ENCODE assay signal across 13 mouse cellular contexts in the genomic region with DNA sequence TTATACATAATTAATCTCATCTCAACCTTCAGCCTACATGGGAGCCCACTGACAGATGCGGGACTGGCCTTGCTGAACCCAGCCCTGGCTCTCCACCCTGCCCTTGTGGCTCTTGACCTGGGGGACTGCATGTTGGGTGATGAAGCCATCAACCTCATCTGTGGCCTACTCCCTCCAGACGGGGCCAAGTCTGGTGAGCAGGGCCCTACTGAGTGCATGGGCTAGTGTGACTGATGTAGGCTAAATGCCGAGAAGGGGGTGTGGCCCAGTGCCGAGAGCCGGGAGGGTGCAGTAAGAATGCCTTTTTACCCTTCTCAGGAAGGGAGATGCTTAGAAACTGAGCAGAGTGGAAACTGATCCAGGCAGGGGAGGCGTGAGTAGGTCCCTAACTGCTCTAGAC. TPM values are rescaled to one million over a fixed set of nuclear protein-coding genes. Genes with fewer than 3 reads are reported as not detected.
DNase-seq lines count a peak whose midpoint lies in the region; ATAC-seq and TF ChIP-seq lines count a peak whose summit lies in the region.
"Had no signal": no experiment of that assay in that cellular context is flagged by ENCODE, and none has a peak within 500 bp of the region (broad histone marks: within the 10 kb centered on the region; RNA-seq: fewer than 3 reads in every experiment).

No protein-coding gene starts in this region.

- ATAC-seq in forebrain, embryonic 16.5 days = no peak
- no peak for ATAC-seq in neural tube, embryonic 14.5 days (ENCODE audit: low read depth)
- no peak for ATAC-seq in inflammation-experienced regulatory T-cells, adult 6 months

- no peak for TF ChIP-seq CTCF in left cerebral cortex, adult 2 months (IDR thresholded peaks at IDR 0.05)

- H3K36me3 ChIP-seq in forebrain, embryonic 16.5 days (ENCODE audit: control insufficient read depth, insufficient read depth) = peaks cover 18% of the 10 kb centered on the region
- peaks cover 65% of the 10 kb centered on the region for H3K36me3 ChIP-seq in limb, embryonic 10.5 days
- peaks cover 24% of the 10 kb centered on the region for H3K36me3 ChIP-seq in neural tube, embryonic 14.5 days (ENCODE audit: control insufficient read depth, insufficient read depth, low read length)

- H3K27ac ChIP-seq in left cerebral cortex, adult 2 months = no peak overlapping the region
- no peak overlapping the region for H3K27ac ChIP-seq in forebrain, embryonic 16.5 days (ENCODE audit: low read length)
- no peak overlapping the region for H3K27ac ChIP-seq in limb, embryonic 10.5 days
- H3K27ac ChIP-seq in neural tube, embryonic 14.5 days (ENCODE audit: low read depth, low read length) = no peak overlapping the region
- H3K27ac ChIP-seq: stomach, embryonic 15.5 days had no signal

- intact Hi-C loops in left cerebral cortex, adult 2 months (cut with DNase I) = no loop called here

- H3K9ac ChIP-seq in forebrain, embryonic 16.5 days (replicated peaks; ENCODE audit: low read depth, low read length) = peak overlapping the region; percentile 29; the same call in 1 of the 2 replicates
- H3K9ac ChIP-seq in neural tube, embryonic 14.5 days (replicated peaks; ENCODE audit: low read depth, low read length) = no peak overlapping the region; the same call in 1 of the 2 replicates

- 0 out of 2 replicates have a peak, but pooled peaks cover 4% of the 10 kb centered on the region for H3K27me3 ChIP-seq in forebrain, embryonic 16.5 days (replicated peaks; ENCODE audit: control insufficient read depth, insufficient read depth, low read length)
- peaks cover 35% of the 10 kb centered on the region for H3K27me3 ChIP-seq in limb, embryonic 10.5 days (ENCODE audit: low read depth, poor library complexity, severe bottlenecking)
- no peaks in the 10 kb centered on the region for H3K27me3 ChIP-seq in neural tube, embryonic 14.5 days (ENCODE audit: control insufficient read depth, insufficient read depth, low read length)

- H3K4me3 ChIP-seq in left cerebral cortex, adult 2 months = peak overlapping the region; percentile 77
- H3K4me3 ChIP-seq in forebrain, embryonic 16.5 days (replicated peaks; ENCODE audit: low read length) = peak overlapping the region; percentile 92
- H3K4me3 ChIP-seq in limb, embryonic 10.5 days = peak overlapping the region; percentile 74; the same call in 1 of the 2 replicates
- H3K4me3 ChIP-seq in neural tube, embryonic 14.5 days (ENCODE audit: low read depth, low read length) = peak overlapping the region; percentile 82; the same call in 1 of the 2 replicates
- H3K4me3 ChIP-seq: myocyte had no signal

- 26% methylated on average over 6 of the region's 6 CpGs for WGBS in forebrain, embryonic 16.5 days
- 34% methylated on average over 6 of the region's 6 CpGs for WGBS in limb, embryonic 10.5 days
- WGBS in neural tube, embryonic 14.5 days = 32% methylated on average over 6 of the region's 6 CpGs

- H3K9me3 ChIP-seq in forebrain, embryonic 16.5 days (ENCODE audit: control insufficient read depth, low read length) = no peaks in the 10 kb centered on the region
- H3K9me3 ChIP-seq in limb, embryonic 10.5 days (replicated peaks) = no peaks in the 10 kb centered on the region
- H3K9me3 ChIP-seq in neural tube, embryonic 14.5 days (ENCODE audit: control insufficient read depth, low read length) = no peaks in the 10 kb centered on the region
- H3K9me3 ChIP-seq: stomach, embryonic 15.5 days had no signal

- peaks cover 19% of the 10 kb centered on the region for H3K4me1 ChIP-seq in forebrain, embryonic 16.5 days (replicated peaks; ENCODE audit: control insufficient read depth, insufficient read depth, low read length)
- H3K4me1 ChIP-seq in limb, embryonic 10.5 days = peaks cover 19% of the 10 kb centered on the region
- H3K4me1 ChIP-seq in neural tube, embryonic 14.5 days (ENCODE audit: control insufficient read depth, insufficient read depth, low read length) = peaks cover 15% of the 10 kb centered on the region; the same call in 1 of the 2 replicates

- DNase-seq in left cerebral cortex, adult 2 months (ENCODE audit: extremely low spot score in 1 of 2, low spot score in 2 of 2) = no peak
- no peak for DNase-seq in left cerebral cortex, adult 11 months (ENCODE audit: low spot score)
- DNase-seq in limb, embryonic 10.5 days (ENCODE audit: low spot score) = no peak
- no peak for DNase-seq in thymus, postnatal 0 days (ENCODE audit: low spot score)
- no peak for DNase-seq in lung, postnatal 10 days
- DNase-seq: cerebellum, postnatal 10 days; kidney, adult 8-10 months; right cerebral cortex, postnatal 25 days had no signal

- peak overlapping the region; percentile 96 for H3K4me2 ChIP-seq in forebrain, embryonic 16.5 days (ENCODE audit: low read length)
- peak overlapping the region; percentile 70 for H3K4me2 ChIP-seq in neural tube, embryonic 14.5 days (ENCODE audit: low read depth, low read length)

RNA-seq across cellular contexts. Expression of a gene that starts 1.8 kb away (rescaled TPM):
- total RNA-seq in left cerebral cortex, adult 2 months (2021) = 10 to 100 TPM; 63.4 to 63.7 TPM
- polyA plus RNA-seq in forebrain, embryonic 16.5 days (2015; fragmentation: Nextera tagmentation; extraction: Ambion mirVana) = 9.6 and 12.6 TPM in 2 replicates
- polyA plus RNA-seq in limb, embryonic 10.5 days (2016; fragmentation: Nextera tagmentation; extraction: Ambion mirVana) = 0.25 and 0.44 TPM in 2 replicates
- 9.1 and 10.1 TPM in 2 replicates for polyA plus RNA-seq in neural tube, embryonic 14.5 days (2014; fragmentation: Nextera tagmentation; extraction: Ambion mirVana)
- polyA plus RNA-seq in inflammation-experienced regulatory T-cells, adult 6 months (2017; shearing (Covaris generic)) = under 1 TPM in 1 of 3 experiments, not detected in 2; 0.28 TPM
- polyA plus RNA-seq in thymus, postnatal 0 days (2015; fragmentation: Nextera tagmentation; extraction: Ambion mirVana) = 1.1 and 1.2 TPM in 2 replicates

RNA-seq across cellular contexts. Expression of a gene that starts 7.3 kb away (rescaled TPM):
- 10 to 100 TPM; 85.5 to 87.6 TPM for total RNA-seq in left cerebral cortex, adult 2 months (2021)
- 88.5 and 91.6 TPM in 2 replicates for polyA plus RNA-seq in forebrain, embryonic 16.5 days (2015; fragmentation: Nextera tagmentation; extraction: Ambion mirVana)
- 73.0 and 81.9 TPM in 2 replicates for polyA plus RNA-seq in limb, embryonic 10.5 days (2016; fragmentation: Nextera tagmentation; extraction: Ambion mirVana)
- 91.5 and 101 TPM in 2 replicates for polyA plus RNA-seq in neural tube, embryonic 14.5 days (2014; fragmentation: Nextera tagmentation; extraction: Ambion mirVana)
- 10 to 100 TPM; 44.2 to 58.7 (median 47.1) TPM for polyA plus RNA-seq in inflammation-experienced regulatory T-cells, adult 6 months (2017; shearing (Covaris generic))
- 119 and 124 TPM in 2 replicates for polyA plus RNA-seq in thymus, postnatal 0 days (2015; fragmentation: Nextera tagmentation; extraction: Ambion mirVana)

RNA-seq across cellular contexts. Expression of a gene that starts 7.3 kb away (rescaled TPM):
- 10 to 100 TPM; 38.1 to 40.4 TPM for total RNA-seq in left cerebral cortex, adult 2 months (2021)
- 87.7 and 88.1 TPM in 2 replicates for polyA plus RNA-seq in forebrain, embryonic 16.5 days (2015; fragmentation: Nextera tagmentation; extraction: Ambion mirVana)
- 132 and 144 TPM in 2 replicates for polyA plus RNA-seq in limb, embryonic 10.5 days (2016; fragmentation: Nextera tagmentation; extraction: Ambion mirVana)
- 80.4 and 83.6 TPM in 2 replicates for polyA plus RNA-seq in neural tube, embryonic 14.5 days (2014; fragmentation: Nextera tagmentation; extraction: Ambion mirVana)
- polyA plus RNA-seq in inflammation-experienced regulatory T-cells, adult 6 months (2017; shearing (Covaris generic)) = 100 to 1,000 TPM in 2 of 3 experiments, 10 to 100 TPM in 1; 76.3 to 119 (median 100) TPM
- polyA plus RNA-seq in thymus, postnatal 0 days (2015; fragmentation: Nextera tagmentation; extraction: Ambion mirVana) = 69.4 and 71.2 TPM in 2 replicates

RNA-seq across cellular contexts. Expression of a gene that starts 27.7 kb away (rescaled TPM):
- 10 to 100 TPM; 38.4 to 60.3 TPM for total RNA-seq in left cerebral cortex, adult 2 months (2021)
- 31.4 and 35.5 TPM in 2 replicates for polyA plus RNA-seq in forebrain, embryonic 16.5 days (2015; fragmentation: Nextera tagmentation; extraction: Ambion mirVana)
- polyA plus RNA-seq in limb, embryonic 10.5 days (2016; fragmentation: Nextera tagmentation; extraction: Ambion mirVana) = 60.3 and 61.2 TPM in 2 replicates
- 21.8 and 24.7 TPM in 2 replicates for polyA plus RNA-seq in neural tube, embryonic 14.5 days (2014; fragmentation: Nextera tagmentation; extraction: Ambion mirVana)
- 10 to 100 TPM; 16.2 to 20.0 (median 19.1) TPM for polyA plus RNA-seq in inflammation-experienced regulatory T-cells, adult 6 months (2017; shearing (Covaris generic))
- 26.8 and 27.6 TPM in 2 replicates for polyA plus RNA-seq in thymus, postnatal 0 days (2015; fragmentation: Nextera tagmentation; extraction: Ambion mirVana)

RNA-seq across cellular contexts. Expression of a gene that starts 42.1 kb away (rescaled TPM):
- 10 to 100 TPM; 66.1 to 82.1 TPM for total RNA-seq in left cerebral cortex, adult 2 months (2021)
- polyA plus RNA-seq in forebrain, embryonic 16.5 days (2015; fragmentation: Nextera tagmentation; extraction: Ambion mirVana) = 8.6 and 13.0 TPM in 2 replicates
- polyA plus RNA-seq in limb, embryonic 10.5 days (2016; fragmentation: Nextera tagmentation; extraction: Ambion mirVana) = 0.65 and 1.3 TPM in 2 replicates
- 13.8 and 18.8 TPM in 2 replicates for polyA plus RNA-seq in neural tube, embryonic 14.5 days (2014; fragmentation: Nextera tagmentation; extraction: Ambion mirVana)
- not detected for polyA plus RNA-seq in inflammation-experienced regulatory T-cells, adult 6 months (2017; shearing (Covaris generic))
- polyA plus RNA-seq in thymus, postnatal 0 days (2015; fragmentation: Nextera tagmentation; extraction: Ambion mirVana) = 8.1 and 9.6 TPM in 2 replicates
